Mouse (Mus musculus): ENCODE results near the gene 2510009E07Rik.
"Not testable (repeated sequence)": the region's sequence is repeated elsewhere in the genome, so short reads cannot be mapped to it uniquely, and the experiment has no call there.

2510009E07Rik gene

DNA sequence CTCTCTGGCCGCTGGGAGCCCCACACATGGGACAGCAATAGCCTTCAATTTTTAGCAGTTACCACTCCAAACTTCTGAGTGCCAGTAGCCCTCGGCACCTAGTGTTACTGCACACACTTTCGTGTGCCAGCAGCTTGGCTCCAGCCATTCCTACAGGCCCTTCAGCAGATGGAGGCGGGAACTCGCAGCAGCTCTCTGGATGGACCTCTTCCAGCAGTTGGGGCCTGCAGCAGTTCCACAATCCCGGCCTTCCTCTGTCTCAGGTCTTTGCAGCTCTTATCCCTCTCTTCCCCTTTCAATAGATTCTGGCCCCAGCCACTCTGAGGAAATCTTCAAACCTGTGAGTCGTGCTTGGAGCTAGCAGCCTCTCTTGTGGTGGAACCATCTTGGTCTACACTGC, 17.7 kb downstream of the 2510009E07Rik start:
- DNase-seq (ENCODE audit: low spot score in 2 of 2): no peak

DNA sequence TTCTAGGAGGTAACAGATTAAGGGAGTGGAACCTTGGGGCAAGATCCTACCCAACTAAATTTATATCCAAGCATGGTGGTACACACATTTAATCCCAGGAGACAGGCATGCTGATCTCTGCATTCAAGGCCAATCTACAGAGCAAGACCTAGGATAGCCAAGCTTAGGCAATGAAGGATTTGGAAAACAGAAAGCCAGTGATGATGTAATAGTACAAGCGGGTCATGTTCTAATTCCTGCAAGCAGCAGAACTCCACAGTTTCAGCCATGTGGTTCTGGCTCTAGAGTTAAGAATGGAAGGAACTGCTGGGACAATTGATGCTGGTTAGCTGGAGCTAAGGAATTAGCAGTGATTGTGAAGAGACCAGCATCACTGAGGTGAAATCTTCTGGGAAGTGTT, 20.8 kb downstream of the 2510009E07Rik start:
- DNase-seq (ENCODE audit: low spot score in 2 of 2): not testable (repeated sequence)

- DNase-seq (ENCODE audit: low spot score in 2 of 2): not testable (repeated sequence)
Observed at GRCm38 (mm10) chr16:21673046-21673445, 21.4 kb downstream of the 2510009E07Rik start.

GRCm38 (mm10) chr16:21671878-21672277, 22.6 kb downstream of the 2510009E07Rik start:
- no peak for DNase-seq (ENCODE audit: low spot score in 2 of 2)

DNA sequence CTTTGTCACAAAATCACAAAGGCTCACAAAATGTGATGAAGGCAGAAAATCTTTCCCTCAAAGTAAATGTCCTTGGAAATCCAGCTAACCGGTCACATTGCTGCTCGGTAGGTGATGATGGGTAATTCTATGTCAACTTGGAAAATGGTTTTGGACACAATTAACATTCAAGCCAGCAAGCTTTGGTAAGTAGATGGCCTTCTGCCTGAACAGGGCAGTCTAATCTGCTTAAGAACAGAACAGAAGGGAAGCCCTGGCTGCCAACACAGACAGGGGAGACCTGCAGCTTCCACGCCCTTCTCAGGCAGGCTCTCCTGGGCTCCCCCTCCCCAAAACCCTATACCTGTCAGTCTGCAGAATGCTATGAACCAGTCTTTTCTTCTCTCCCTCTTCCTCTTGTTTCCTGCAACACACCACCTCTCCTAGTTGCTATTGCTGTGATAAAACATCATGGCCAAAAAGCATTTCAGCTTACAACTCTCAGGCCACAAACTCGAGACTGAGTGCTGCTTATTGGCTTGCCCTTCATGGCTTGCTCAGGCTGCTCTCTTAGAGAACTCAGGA, 29.0 kb downstream of the 2510009E07Rik start:
- no peak for DNase-seq (ENCODE audit: low spot score in 2 of 2)

GRCm38 (mm10) chr16:21664633-21665363, 29.7 kb downstream of the 2510009E07Rik start:
- no peak for DNase-seq (ENCODE audit: low spot score in 2 of 2)

- DNase-seq (ENCODE audit: low spot score in 2 of 2): no peak
Observed at GRCm38 (mm10) chr16:21655961-21656360, 38.5 kb downstream of the 2510009E07Rik start.

DNA sequence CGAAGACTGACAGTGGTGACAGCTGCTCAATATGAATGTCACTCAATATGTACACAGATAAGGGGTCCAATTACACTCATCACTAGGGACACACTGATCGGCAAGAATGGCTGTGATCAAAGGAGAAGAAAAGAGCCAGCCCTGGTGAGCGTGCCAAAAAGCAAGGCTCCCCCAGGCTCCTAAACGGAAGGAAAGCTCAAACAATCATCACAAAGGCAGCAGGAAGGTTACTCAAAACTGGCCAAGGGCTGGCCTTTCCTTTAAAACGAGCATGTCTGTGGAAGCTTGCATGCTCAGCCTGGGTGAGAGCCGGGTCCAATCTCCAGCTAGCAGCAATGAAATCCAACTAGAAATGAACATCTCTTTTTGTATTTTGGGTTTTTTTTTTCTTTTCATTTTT, 39.2 kb downstream of the 2510009E07Rik start:
- DNase-seq (ENCODE audit: low spot score in 2 of 2): no peak

DNA sequence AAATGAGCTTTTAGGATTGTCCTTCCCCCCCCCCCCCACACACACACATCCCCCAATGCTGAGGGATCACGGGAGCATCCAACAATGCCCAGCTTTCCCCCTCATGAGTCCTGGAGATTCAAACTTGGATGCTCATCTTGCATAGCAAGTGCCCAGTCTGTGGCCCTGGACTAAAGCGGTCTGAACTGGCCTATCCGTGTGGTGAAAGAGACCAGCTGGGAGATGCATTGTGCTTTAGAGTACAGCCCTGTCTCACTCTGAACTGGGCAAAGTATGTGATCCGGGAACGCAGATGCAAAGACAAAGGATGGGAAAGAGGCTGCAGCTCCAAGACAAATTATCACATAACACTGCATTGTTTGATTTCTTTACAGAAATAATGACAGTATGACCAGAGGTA, 40.1 kb downstream of the 2510009E07Rik start:
- DNase-seq (ENCODE audit: low spot score in 2 of 2): no peak

GRCm38 (mm10) chr16:21653151-21653550, 41.3 kb downstream of the 2510009E07Rik start:
- no peak for DNase-seq (ENCODE audit: low spot score in 2 of 2)

GRCm38 (mm10) chr16:21651161-21651560, 43.3 kb downstream of the 2510009E07Rik start:
- no peak for DNase-seq (ENCODE audit: low spot score in 2 of 2)

- DNase-seq (ENCODE audit: low spot score in 2 of 2): no peak
Observed at GRCm38 (mm10) chr16:21650289-21650688, 44.2 kb downstream of the 2510009E07Rik start.

DNA sequence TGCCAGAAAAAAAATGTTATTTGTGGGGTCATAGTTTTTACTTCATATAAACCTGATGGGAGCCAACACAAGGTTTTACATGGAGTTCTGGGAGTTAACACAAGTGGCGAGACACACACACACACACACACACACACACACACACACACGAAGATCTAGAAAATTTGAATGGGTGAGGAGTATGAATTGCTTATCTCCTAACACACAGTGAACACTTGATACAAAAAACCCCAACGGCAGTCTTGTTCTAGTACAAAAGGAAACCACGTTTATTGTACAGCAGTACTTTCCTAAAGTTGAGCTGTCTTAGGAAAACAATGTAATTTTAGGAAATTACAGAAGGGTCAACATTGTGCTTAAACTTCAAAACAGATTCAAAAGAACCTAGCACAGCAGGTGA, 45.7 kb downstream of the 2510009E07Rik start:
- no peak for DNase-seq (ENCODE audit: low spot score in 2 of 2)

DNA sequence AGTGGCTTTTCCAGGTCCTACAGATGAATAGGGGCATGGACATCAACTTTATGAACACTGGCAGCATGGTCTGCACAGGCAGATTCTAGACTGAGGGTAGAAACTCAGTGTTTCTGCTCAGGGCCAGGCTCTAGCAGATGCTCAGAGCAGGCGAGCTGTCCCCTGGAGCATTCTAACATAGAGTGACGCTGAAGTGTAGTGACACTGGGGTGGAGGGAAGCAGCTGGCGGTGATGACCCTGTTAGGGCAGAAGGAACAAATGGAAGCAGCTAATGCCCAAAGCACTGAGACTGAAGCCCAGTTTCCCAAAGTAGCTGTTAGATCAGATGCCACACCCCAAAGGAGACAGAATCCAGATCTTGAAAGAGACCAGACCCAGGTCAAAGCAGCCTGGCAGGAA, 48.0 kb downstream of the 2510009E07Rik start:
- DNase-seq (ENCODE audit: low spot score in 2 of 2): no peak

DNA sequence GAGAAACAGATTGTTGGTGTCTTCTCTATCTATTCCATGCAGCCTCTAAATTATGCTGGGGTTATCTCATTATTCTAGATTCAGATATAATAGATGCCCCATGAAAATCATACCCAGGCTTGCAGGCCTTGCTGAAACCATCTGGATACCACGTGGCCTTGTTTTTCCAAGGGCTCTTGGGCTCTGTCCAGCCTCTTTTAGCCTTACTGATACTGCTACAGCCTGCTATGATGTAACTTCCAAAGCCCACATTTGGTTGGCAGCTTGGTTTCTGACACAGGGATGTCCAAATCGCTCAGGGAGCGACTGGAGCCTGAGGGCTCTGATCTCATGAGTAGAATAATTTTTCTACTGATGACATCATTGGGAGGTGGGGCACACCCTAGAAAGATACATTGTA, 48.5 kb downstream of the 2510009E07Rik start:
- no peak for DNase-seq (ENCODE audit: low spot score in 2 of 2)

GRCm38 (mm10) chr16:21644574-21644973, 49.9 kb downstream of the 2510009E07Rik start:
- no peak for DNase-seq (ENCODE audit: low spot score in 2 of 2)

DNA sequence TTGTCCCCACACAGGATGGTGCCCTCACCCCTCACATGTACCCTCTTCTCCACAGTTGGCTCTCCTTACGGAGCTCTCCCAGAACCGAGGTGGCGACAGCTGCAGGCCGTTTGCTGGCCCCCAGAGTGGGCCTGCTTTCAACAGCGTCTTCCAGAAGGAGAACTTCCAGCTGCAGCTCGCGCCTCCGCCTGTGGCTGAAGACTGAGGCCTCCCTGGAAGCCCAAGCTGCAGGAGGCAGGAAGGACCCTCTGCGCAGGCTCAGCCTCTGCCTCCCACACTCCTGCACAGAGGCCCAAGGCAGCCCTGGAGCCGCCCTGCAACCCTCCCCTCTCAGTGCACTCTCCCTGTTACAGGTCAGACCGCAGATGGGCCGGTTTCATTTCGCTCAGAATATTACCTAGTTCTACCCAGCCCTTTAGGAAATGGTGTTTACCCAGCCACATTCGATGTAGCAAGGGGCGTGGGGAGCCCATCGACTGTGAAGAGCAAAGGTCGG, 50.4 kb downstream of the 2510009E07Rik start:
- DNase-seq (ENCODE audit: low spot score in 2 of 2): peak; percentile 22 to 59

- DNase-seq (ENCODE audit: low spot score in 2 of 2): no peak
Observed at GRCm38 (mm10) chr16:21643621-21644041, 50.8 kb downstream of the 2510009E07Rik start.

DNA sequence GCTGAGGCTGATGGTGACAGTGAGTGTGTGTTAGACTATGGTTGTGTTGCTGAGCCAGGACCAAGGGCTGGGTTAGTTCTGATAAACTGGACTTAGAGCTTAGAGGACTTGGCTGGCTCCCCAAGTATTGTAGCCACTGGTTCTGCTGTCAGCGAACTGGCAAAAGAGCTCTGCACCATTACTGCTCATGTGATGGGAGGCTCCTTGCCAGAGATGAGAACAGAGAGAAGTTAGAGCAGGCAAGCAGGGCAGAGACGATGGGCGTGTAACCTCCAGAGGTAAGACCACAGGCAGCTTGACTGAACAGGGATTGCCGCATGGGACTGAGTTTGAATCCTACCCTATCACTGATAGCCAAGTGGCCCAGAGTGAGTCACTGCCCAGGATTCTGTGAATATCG, 51.6 kb downstream of the 2510009E07Rik start:
- no peak for DNase-seq (ENCODE audit: low spot score in 2 of 2)

- DNase-seq (ENCODE audit: low spot score in 2 of 2): no peak
Observed at GRCm38 (mm10) chr16:21641944-21642343, 52.5 kb downstream of the 2510009E07Rik start.

GRCm38 (mm10) chr16:21640766-21641499, 53.5 kb downstream of the 2510009E07Rik start:
- no peak for DNase-seq (ENCODE audit: low spot score in 2 of 2)

GRCm38 (mm10) chr16:21637201-21637819, 57.2 kb downstream of the 2510009E07Rik start:
- DNase-seq (ENCODE audit: low spot score in 2 of 2): no peak
